Mouse (Mus musculus) cortical plate, adult 2 months (tissue): ENCODE data around the gene Epor. TPM values are rescaled to one million over a fixed set of nuclear protein-coding genes. Genes with fewer than 3 reads are reported as not detected.
A peak's percentile ranks its signal among the peaks of the same experiment; 100 is the strongest.

Experiments used
- H3K27ac ChIP-seq: fragments of 200-500 bp; 2 replicates; pipeline ENCODE4 v1.5.1; 2012; ENCODE audit warnings: low read length, control low read depth, inconsistent platforms; ENCODE audit not compliant: insufficient read depth
- H3K4me1 ChIP-seq: fragments of 200-500 bp; 2 replicates; pipeline ENCODE4 v1.6.1; 2011; ENCODE audit warnings: low read length; ENCODE audit not compliant: control insufficient read depth, insufficient read depth
- H3K4me3 ChIP-seq: fragments of 200-500 bp; 2 replicates; pipeline ENCODE4 v1.5.1; 2011; ENCODE audit warnings: mild to moderate bottlenecking, low read length, control low read depth; ENCODE audit not compliant: insufficient read depth
- CTCF ChIP-seq: fragments of 200-500 bp; IDR thresholded peaks from 2 replicates; pipeline ENCODE4 v1.5.1; 2011; ENCODE audit warnings: mild to moderate bottlenecking, control low read depth, low read length; ENCODE audit not compliant: insufficient read depth; ENCODE audit errors: extremely low read depth
- POLR2A ChIP-seq: fragments of 200-500 bp; IDR thresholded peaks from 2 replicates; pipeline ENCODE4 v1.6.1; 2011; ENCODE audit warnings: mild to moderate bottlenecking, low read length, control low read depth; ENCODE audit not compliant: insufficient read depth; ENCODE audit errors: extremely low read depth
- polyA plus RNA-seq: library from polyadenylated mRNA; depleted of rRNA; stranded (reverse); fragments of >200 nt; gene quantifications from 2 replicates; pipeline ENCODE4 v1.2.3, GENCODE M21; 2012

The Epor gene
- polyA plus RNA-seq, 1 experiment, result 15.3 TPM

GRCm38 (mm10) chr9:21955570-21956281 is 7.6 kb downstream of the Epor start, which contains the start of gene Swsap1:
Gene Swsap1 (plus strand): TSS chr9:21955755.
- H3K4me1 ChIP-seq, result peaks cover 5% of the 10 kb centered on the region; the same call in 1 of the 2 replicates
- H3K27ac ChIP-seq, result peak within 1 kb of the TSS; percentile 91
- TF ChIP-seq POLR2A, result peak; percentile 70
- no peak for TF ChIP-seq CTCF
- H3K4me3 ChIP-seq, result peak within 1 kb of the TSS; percentile 36

GRCm38 (mm10) chr9:21955225-21955569 is 8.1 kb downstream of the Epor start:
- Histone ChIP-seq H3K4me3 (peak overlapping the region; percentile 36), H3K4me1 (peaks cover 5% of the 10 kb centered on the region; the same call in 1 of the 2 replicates), H3K27ac (peak overlapping the region; percentile 3; the same call in 1 of the 2 replicates)
- TF ChIP-seq CTCF, result 0 out of 2 replicates have a peak, but pooled peaks have one; percentile 5
- no peak for TF ChIP-seq POLR2A

GRCm38 (mm10) chr9:21954635-21955034 is 8.7 kb downstream of the Epor start:
- H3K27ac ChIP-seq, result no peak overlapping the region
- H3K4me1 ChIP-seq, result peaks cover 5% of the 10 kb centered on the region; the same call in 1 of the 2 replicates
- H3K4me3 ChIP-seq, result no peak overlapping the region
- TF ChIP-seq CTCF (no peak), POLR2A (no peak)

GRCm38 (mm10) chr9:21953600-21953999 is 9.7 kb downstream of the Epor start:
- no peak overlapping the region for H3K4me3 ChIP-seq
- H3K27ac ChIP-seq, result no peak overlapping the region
- TF ChIP-seq POLR2A, result no peak
- no peak for TF ChIP-seq CTCF
- H3K4me1 ChIP-seq, result peaks cover 6% of the 10 kb centered on the region; the same call in 1 of the 2 replicates

GRCm38 (mm10) chr9:21951977-21952376 is 11.3 kb downstream of the Epor start:
- TF ChIP-seq POLR2A, result no peak
- TF ChIP-seq CTCF, result 0 out of 2 replicates have a peak, but pooled peaks have one; percentile 19
- no peak overlapping the region for H3K4me3 ChIP-seq
- peaks cover 7% of the 10 kb centered on the region for H3K4me1 ChIP-seq
- H3K27ac ChIP-seq, result no peak overlapping the region

GRCm38 (mm10) chr9:21950322-21950721 is 13.0 kb downstream of the Epor start:
- TF ChIP-seq POLR2A, result no peak
- no peak for TF ChIP-seq CTCF
- no peak overlapping the region for H3K4me3 ChIP-seq
- peaks cover 7% of the 10 kb centered on the region for H3K4me1 ChIP-seq
- H3K27ac ChIP-seq, result no peak overlapping the region

GRCm38 (mm10) chr9:21948790-21949189 is 14.5 kb downstream of the Epor start:
- Histone ChIP-seq H3K4me1 (peaks cover 5% of the 10 kb centered on the region), H3K4me3 (no peak overlapping the region), H3K27ac (0 out of 2 replicates have a peak overlapping the region, but pooled peaks have one; percentile 4)
- TF ChIP-seq POLR2A (peak; percentile 48; the same call in 1 of the 2 replicates), CTCF (no peak)

GRCm38 (mm10) chr9:21948146-21948545 is 15.2 kb downstream of the Epor start:
- peaks cover 2% of the 10 kb centered on the region for H3K4me1 ChIP-seq
- TF ChIP-seq CTCF, result no peak
- TF ChIP-seq POLR2A, result no peak
- H3K4me3 ChIP-seq, result no peak overlapping the region
- H3K27ac ChIP-seq, result 0 out of 2 replicates have a peak overlapping the region, but pooled peaks have one; percentile 4

- Histone ChIP-seq H3K27ac (no peak overlapping the region), H3K4me1 (peaks cover 1% of the 10 kb centered on the region; the same call in 1 of the 2 replicates), H3K4me3 (no peak overlapping the region)
- TF ChIP-seq CTCF, result no peak
- TF ChIP-seq POLR2A, result no peak
These were observed 15.7 kb downstream of the Epor start for GRCm38 (mm10) chr9:21947540-21948130.

GRCm38 (mm10) chr9:21944267-21944666 is 19.0 kb downstream of the Epor start:
- Histone ChIP-seq H3K4me1 (peaks cover 1% of the 10 kb centered on the region; the same call in 1 of the 2 replicates), H3K4me3 (no peak overlapping the region), H3K27ac (no peak overlapping the region)
- TF ChIP-seq CTCF (no peak), POLR2A (no peak)

GRCm38 (mm10) chr9:21943638-21944037 is 19.7 kb downstream of the Epor start:
- no peak overlapping the region for H3K27ac ChIP-seq
- no peak for TF ChIP-seq POLR2A
- no peak overlapping the region for H3K4me3 ChIP-seq
- H3K4me1 ChIP-seq, result peaks cover under 1% of the 10 kb centered on the region; the same call in 1 of the 2 replicates
